Mouse (Mus musculus) heart, embryonic 14.5 days (tissue): Measurements from ENCODE around the gene Nuak2. TPM values are rescaled to one million over a fixed set of nuclear protein-coding genes. Genes with fewer than 3 reads are reported as not detected.
A peak's percentile ranks its signal among the peaks of the same experiment; 100 is the strongest.

Experiments
- ATAC-seq: fragments of 200-750 bp; cut with Nextera tagmentation; 2 replicates; pipeline ENCODE4 v1.8.0; 2017; ENCODE audit warnings: low read depth, moderate TSS enrichment; ENCODE audit not compliant: insufficient number of reproducible peaks, insufficient read depth, low FRiP score
- H3K27ac ChIP-seq, 2 experiments: fragments of 200-500 bp in 1 of 2; fragments of 300-500 bp in 1 of 2; sonication (generic) in 1 of 2; replicated peaks in 1 of 2; 2 replicates each; pipeline ENCODE4 v1.5.1; 2012 to 2014; ENCODE audit warnings: low read depth in 2 of 2, low read length in 2 of 2, control low read depth in 1 of 2, mild to moderate bottlenecking in 1 of 2, mixed read lengths in 1 of 2; ENCODE audit not compliant: control insufficient read depth in 1 of 2, insufficient read depth in 1 of 2
- H3K27me3 ChIP-seq: fragments of 300-500 bp; sonication (generic); 2 replicates; pipeline ENCODE4 v1.6.1; 2014; ENCODE audit warnings: mild to moderate bottlenecking, low read length, control low read depth; ENCODE audit not compliant: control insufficient read depth, insufficient read depth
- H3K36me3 ChIP-seq: fragments of 300-500 bp; sonication (generic); 2 replicates; pipeline ENCODE4 v1.6.1; 2014; ENCODE audit warnings: mild to moderate bottlenecking, control low read depth, low read length, mixed read lengths; ENCODE audit not compliant: control insufficient read depth, insufficient read depth
- H3K4me1 ChIP-seq, 2 experiments: fragments of 200-500 bp in 1 of 2; fragments of 300-500 bp in 1 of 2; sonication (generic) in 1 of 2; 2 replicates each; pipeline ENCODE4 v1.6.1; 2012 to 2014; ENCODE audit warnings: low read length in 2 of 2, control low read depth in 1 of 2, mixed read lengths in 1 of 2; ENCODE audit not compliant: control insufficient read depth in 2 of 2, insufficient read depth in 2 of 2
- H3K4me2 ChIP-seq: fragments of 300-500 bp; sonication (generic); 2 replicates; pipeline ENCODE4 v1.6.1; 2014; ENCODE audit warnings: mild to moderate bottlenecking, low read length
- H3K4me3 ChIP-seq, 2 experiments: fragments of 200-500 bp in 1 of 2; fragments of 300-500 bp in 1 of 2; sonication (generic) in 1 of 2; 2 replicates each; pipeline ENCODE4 v1.5.1; 2012 to 2014; ENCODE audit warnings: low read length in 2 of 2, mild to moderate bottlenecking in 2 of 2, control low read depth in 1 of 2, low read depth in 1 of 2, moderate library complexity in 1 of 2; ENCODE audit not compliant: control insufficient read depth in 1 of 2, insufficient read depth in 1 of 2
- H3K9ac ChIP-seq: fragments of 300-500 bp; sonication (generic); 2 replicates; pipeline ENCODE4 v1.6.1; 2014; ENCODE audit warnings: mild to moderate bottlenecking, low read length
- H3K9me3 ChIP-seq: fragments of 300-500 bp; sonication (generic); 2 replicates; pipeline ENCODE4 v1.6.1; 2016; ENCODE audit warnings: low read length, control low read depth; ENCODE audit not compliant: control insufficient read depth
- WGBS: fragments of 180-500 bp; shearing (Covaris S2); extraction: QIAGEN DNeasy Blood & Tissue Kit; methylation state at CpG from one replicate; pipeline ENCODE4 v1.1.7; 2014; 5-methylcytosine and 5-hydroxymethylcytosine counted together
- polyA plus RNA-seq: library from polyadenylated mRNA; unstranded; fragments of >200 nt; fragmentation: Nextera tagmentation; extraction: Ambion mirVana; gene quantifications from 2 replicates; pipeline ENCODE4 v1.2.1, GENCODE M21; 2014

Gene Nuak2
- polyA plus RNA-seq, 1 experiment from 2014 or later = 2.2 TPM

- no peak overlapping the region for H3K4me2 ChIP-seq
- H3K27ac ChIP-seq = no peak overlapping the region
- whole genome bisulfite sequencing = 73% methylated on average over 7 of the region's 7 CpGs
- H3K36me3 ChIP-seq = no peaks in the 10 kb centered on the region
- ATAC-seq = no peak
- no peaks in the 10 kb centered on the region for H3K9me3 ChIP-seq
- no peak overlapping the region for H3K4me3 ChIP-seq
- H3K4me1 ChIP-seq = peaks cover 17 to 22% of the 10 kb centered on the region in 2 experiments
- H3K27me3 ChIP-seq = no peaks in the 10 kb centered on the region; the same call in 1 of the 2 replicates
- H3K9ac ChIP-seq = no peak overlapping the region
Measured at GRCm38 (mm10) chr1:132308674-132309073, 7.3 kb upstream of the Nuak2 start.

- no peak for ATAC-seq
Measured at GRCm38 (mm10) chr1:132310754-132311153, 5.2 kb upstream of the Nuak2 start.

GRCm38 (mm10) chr1:132311174-132311859 lies 4.6 kb upstream of the Nuak2 start:
- Histone ChIP-seq H3K9ac (no peak overlapping the region), H3K4me3 (no peak overlapping the region), H3K4me2 (0 out of 2 replicates have a peak overlapping the region, but pooled peaks have one; percentile 17), H3K9me3 (no peaks in the 10 kb centered on the region), H3K36me3 (no peaks in the 10 kb centered on the region), H3K27ac (peak overlapping the region; percentile 29 to 66), H3K27me3 (peaks cover 8% of the 10 kb centered on the region; the same call in 1 of the 2 replicates), H3K4me1 (peaks cover 17 to 27% of the 10 kb centered on the region in 2 experiments)
- peak; percentile 34; the same call in 1 of the 2 replicates for ATAC-seq
- WGBS = 30% methylated on average over 10 of the region's 10 CpGs

More at GRCm38 (mm10) chr1:132310754-132311153, 5.2 kb upstream of the Nuak2 start:
- H3K4me2 ChIP-seq = no peak overlapping the region
- H3K27ac ChIP-seq = peak overlapping the region in 1 of 2 experiments; percentile 29; a peak in 2 of 4 replicates
- 32% methylated on average over 7 of the region's 7 CpGs for WGBS
- H3K36me3 ChIP-seq = no peaks in the 10 kb centered on the region
- H3K9ac ChIP-seq = no peak overlapping the region
- no peak overlapping the region for H3K4me3 ChIP-seq
- H3K9me3 ChIP-seq = no peaks in the 10 kb centered on the region
- H3K27me3 ChIP-seq = peaks cover 8% of the 10 kb centered on the region; the same call in 1 of the 2 replicates
- H3K4me1 ChIP-seq = peaks cover 17 to 26% of the 10 kb centered on the region in 2 experiments

- H3K27ac ChIP-seq = peak overlapping the region; percentile 29 to 66
- H3K27me3 ChIP-seq = peaks cover 13% of the 10 kb centered on the region; the same call in 1 of the 2 replicates
- no peak; the same call in 1 of the 2 replicates for ATAC-seq
- 1% methylated on average over 2 of the region's 2 CpGs for WGBS
- peaks cover 17 to 32% of the 10 kb centered on the region in 2 experiments for H3K4me1 ChIP-seq
- H3K4me2 ChIP-seq = 0 out of 2 replicates have a peak overlapping the region, but pooled peaks have one; percentile 17
- no peak overlapping the region for H3K4me3 ChIP-seq
- no peaks in the 10 kb centered on the region for H3K9me3 ChIP-seq
- no peak overlapping the region for H3K9ac ChIP-seq
- H3K36me3 ChIP-seq = no peaks in the 10 kb centered on the region
Measured at GRCm38 (mm10) chr1:132312043-132312442, 3.9 kb upstream of the Nuak2 start.

GRCm38 (mm10) chr1:132312703-132313102 lies 3.2 kb upstream of the Nuak2 start:
- 54% methylated on average over 3 of the region's 3 CpGs for WGBS
- 0 out of 4 replicates have a peak overlapping the region, but pooled peaks of 1 of the 2 experiments have one; percentile 29 for H3K27ac ChIP-seq

GRCm38 (mm10) chr1:132316625-132316994 lies 684 bp downstream of the Nuak2 start:
- Histone ChIP-seq H3K4me3 (peak overlapping the region; percentile 53 to 61), H3K4me2 (peak overlapping the region; percentile 98), H3K36me3 (no peaks in the 10 kb centered on the region), H3K9me3 (no peaks in the 10 kb centered on the region), H3K9ac (peak overlapping the region; percentile 66), H3K4me1 (peaks cover 17 to 37% of the 10 kb centered on the region in 2 experiments), H3K27ac (no peak overlapping the region), H3K27me3 (peaks cover 16% of the 10 kb centered on the region; the same call in 1 of the 2 replicates)
- WGBS = 41% methylated on average over 7 of the region's 7 CpGs
- no peak for ATAC-seq

More at GRCm38 (mm10) chr1:132312703-132313102, 3.2 kb upstream of the Nuak2 start:
- Histone ChIP-seq H3K9me3 (no peaks in the 10 kb centered on the region), H3K27me3 (peaks cover 16% of the 10 kb centered on the region; the same call in 1 of the 2 replicates), H3K4me1 (peaks cover 17 to 33% of the 10 kb centered on the region in 2 experiments), H3K36me3 (no peaks in the 10 kb centered on the region), H3K4me3 (no peak overlapping the region), H3K9ac (no peak overlapping the region), H3K4me2 (no peak overlapping the region)
- no peak for ATAC-seq

- H3K4me1 ChIP-seq = peaks cover 14 to 29% of the 10 kb centered on the region in 2 experiments
- H3K4me3 ChIP-seq = no peak overlapping the region
- no peak overlapping the region for H3K9ac ChIP-seq
- H3K9me3 ChIP-seq = no peaks in the 10 kb centered on the region
- no peak overlapping the region for H3K27ac ChIP-seq
- 90% methylated on average over 4 of the region's 4 CpGs for WGBS
- H3K4me2 ChIP-seq = peak overlapping the region; percentile 98
- H3K27me3 ChIP-seq = peaks cover 16% of the 10 kb centered on the region; the same call in 1 of the 2 replicates
- ATAC-seq = no peak
- no peaks in the 10 kb centered on the region for H3K36me3 ChIP-seq
Measured at GRCm38 (mm10) chr1:132317413-132317812, 1.5 kb downstream of the Nuak2 start.
